40 mouse cellular contexts compared by ENCODE assay signal in genomic region chr17:28940776-28941555, GRCm38 (mm10). TPM values are rescaled to one million over a fixed set of nuclear protein-coding genes. Genes with fewer than 3 reads are reported as not detected.
DNase-seq lines count a peak whose midpoint lies in the region; ATAC-seq and TF ChIP-seq lines count a peak whose summit lies in the region.
"Had no signal": no experiment of that assay in that cellular context is flagged by ENCODE, and none has a peak within 500 bp of the region (broad histone marks: within the 10 kb centered on the region; RNA-seq: fewer than 3 reads in every experiment).

No protein-coding gene starts in this region.

- H3K27me3 ChIP-seq in midbrain, postnatal 0 days (ENCODE audit: insufficient read depth, low read length), result no peaks in the 10 kb centered on the region
- no peaks in the 10 kb centered on the region for H3K27me3 ChIP-seq in midbrain, embryonic 15.5 days (replicated peaks)
- H3K27me3 ChIP-seq: CH12.LX; embryonic facial prominence, embryonic 13.5 days; forebrain, embryonic 15.5 days; hindbrain, embryonic 15.5 days; lung, embryonic 15.5 days had no signal

- H3K36me3 ChIP-seq in midbrain, postnatal 0 days (ENCODE audit: insufficient read depth, low read length), result no peaks in the 10 kb centered on the region
- no peaks in the 10 kb centered on the region for H3K36me3 ChIP-seq in midbrain, embryonic 15.5 days (replicated peaks)
- H3K36me3 ChIP-seq: embryonic facial prominence, embryonic 13.5 days; forebrain, embryonic 10.5 days; forebrain, embryonic 15.5 days; hindbrain, embryonic 15.5 days; lung, embryonic 15.5 days had no signal

- no peak overlapping the region for H3K9ac ChIP-seq in midbrain, postnatal 0 days (replicated peaks; ENCODE audit: low read length, poor library complexity, severe bottlenecking)
- no peak overlapping the region for H3K9ac ChIP-seq in midbrain, embryonic 15.5 days
- H3K9ac ChIP-seq: embryonic facial prominence, embryonic 13.5 days; forebrain, embryonic 15.5 days; hindbrain, embryonic 15.5 days; liver, embryonic 14.5 days; lung, embryonic 15.5 days had no signal

- no peak overlapping the region for H3K27ac ChIP-seq in midbrain, postnatal 0 days (ENCODE audit: low read depth, low read length)
- no peak overlapping the region for H3K27ac ChIP-seq in midbrain, embryonic 15.5 days
- H3K27ac ChIP-seq: embryonic facial prominence, embryonic 13.5 days; forebrain, embryonic 10.5 days; forebrain, embryonic 15.5 days; hindbrain, embryonic 15.5 days; layer of hippocampus, adult 2 months; liver, embryonic 14.5 days; lung, embryonic 15.5 days had no signal

- TF ChIP-seq CTCF in midbrain, postnatal 0 days (IDR thresholded peaks at IDR 0.05), result no peak
- TF ChIP-seq CTCF in brain, embryonic 14.5 days (IDR thresholded peaks at IDR 0.05; ENCODE audit: borderline replicate concordance, extremely low read depth, insufficient read depth, insufficient read length), result no peak

- no peak for ATAC-seq in midbrain, postnatal 0 days (ENCODE audit: low FRiP score)
- no peak for ATAC-seq in midbrain, embryonic 15.5 days (replicated peaks)
- ATAC-seq: forebrain, embryonic 15.5 days had no signal

- 89% methylated on average over 25 of the region's 25 CpGs for WGBS in midbrain, postnatal 0 days
- WGBS in midbrain, embryonic 15.5 days, result 88% methylated on average over 25 of the region's 25 CpGs

- H3K4me3 ChIP-seq in midbrain, postnatal 0 days (ENCODE audit: low read depth, low read length), result no peak overlapping the region
- H3K4me3 ChIP-seq in midbrain, embryonic 15.5 days, result no peak overlapping the region
- H3K4me3 ChIP-seq: embryonic facial prominence, embryonic 13.5 days; forebrain, embryonic 10.5 days; forebrain, embryonic 15.5 days; hindbrain, embryonic 15.5 days; layer of hippocampus, adult 2 months; lung, embryonic 15.5 days had no signal

- H3K4me1 ChIP-seq in midbrain, postnatal 0 days (ENCODE audit: insufficient read depth, low read length), result no peaks in the 10 kb centered on the region
- no peaks in the 10 kb centered on the region for H3K4me1 ChIP-seq in midbrain, embryonic 15.5 days
- H3K4me1 ChIP-seq: embryonic facial prominence, embryonic 13.5 days; forebrain, embryonic 10.5 days; forebrain, embryonic 15.5 days; hindbrain, embryonic 15.5 days; lung, embryonic 15.5 days had no signal

- no peaks in the 10 kb centered on the region for H3K9me3 ChIP-seq in midbrain, postnatal 0 days (ENCODE audit: low read length)
- no peaks in the 10 kb centered on the region for H3K9me3 ChIP-seq in midbrain, embryonic 15.5 days
- H3K9me3 ChIP-seq: forebrain, embryonic 15.5 days; hindbrain, embryonic 15.5 days; lung, embryonic 15.5 days had no signal

- peak; percentile 56 to 66 for DNase-seq in cerebellum, postnatal 14 days
- no peak for DNase-seq in cerebellum, adult 8-10 months
- peak; percentile 73 for DNase-seq in midbrain, postnatal 0 days (ENCODE audit: low spot score)
- peak; percentile 35 for DNase-seq in brain, embryonic 14.5 days (ENCODE audit: low read depth)
- peak; percentile 92 for DNase-seq in retina, postnatal 1 day
- DNase-seq in kidney, adult 9 months, result no peak
- DNase-seq in adrenal gland, adult 18-20 months (ENCODE audit: low spot score in 2 of 2), result no peak
- DNase-seq: adrenal gland, postnatal 10 days; gastrocnemius, postnatal 36 days; heart, adult 18-20 months; heart, postnatal 36 days; kidney, adult 18-20 months; kidney, postnatal 36 days; liver; midbrain, embryonic 14.5 days; right cerebral cortex, postnatal 14 days; thymus, postnatal 14 days had no signal

- no peak overlapping the region for H3K4me2 ChIP-seq in midbrain, postnatal 0 days (ENCODE audit: low read depth, low read length, poor library complexity, severe bottlenecking)
- no peak overlapping the region for H3K4me2 ChIP-seq in midbrain, embryonic 15.5 days
- H3K4me2 ChIP-seq: embryonic facial prominence, embryonic 13.5 days; forebrain, embryonic 15.5 days; heart, embryonic 11.5 days; hindbrain, embryonic 15.5 days; lung, embryonic 15.5 days had no signal

- TF ChIP-seq POLR2A in brain, embryonic 14.5 days (IDR thresholded peaks at IDR 0.05; ENCODE audit: borderline replicate concordance, extremely low read depth, insufficient read depth, insufficient read length, poor library complexity, severe bottlenecking), result no peak

RNA-seq across cellular contexts. Expression of gene Pxt1, which starts 2.7 kb away (rescaled TPM):
- total RNA-seq in midbrain, postnatal 0 days (2014; rRNA removed), result 0.49 TPM in 1 of 2 replicates, not detected in the other
- polyA plus RNA-seq in midbrain, postnatal 0 days (2015; fragmentation: Nextera tagmentation; extraction: Ambion mirVana), result 0.15 TPM in 1 of 2 replicates, not detected in the other
- 0.17 TPM in 1 of 2 replicates, not detected in the other for polyA plus RNA-seq in midbrain, embryonic 15.5 days (2015; fragmentation: Nextera tagmentation; extraction: Ambion mirVana)
- not detected in 2 replicates for polyA plus RNA-seq in brain, embryonic 14.5 days (2012; rRNA removed)
- total RNA-seq in adrenal gland, adult 18-20 months (2021), result not detected
- total RNA-seq: CH12.LX; common myeloid progenitor, adult 5-6 weeks; gastrocnemius, adult 18-20 months; gastrocnemius, postnatal 36 days; heart, adult 18-20 months; layer of hippocampus, adult 2 months; layer of hippocampus, postnatal 14 days; left cerebral cortex, postnatal 10 days; neutrophil, adult 5-6 weeks had no signal
- polyA plus RNA-seq: C2C12; embryonic facial prominence, embryonic 13.5 days; forebrain, embryonic 10.5 days; forebrain, embryonic 15.5 days; frontal cortex, adult 2 months; heart, embryonic 11.5 days; hindbrain, embryonic 15.5 days; intestine, embryonic 14.5 days; limb, embryonic 11.5 days; midbrain, embryonic 14.5 days; neural tube, embryonic 11.5 days; small intestine, adult 2 months; stomach, embryonic 14.5 days; urinary bladder, adult 2 months had no signal

RNA-seq across cellular contexts. Expression of gene Kctd20, which starts 10.8 kb away (rescaled TPM):
- total RNA-seq in midbrain, postnatal 0 days (2014; rRNA removed), result 60.0 and 64.9 TPM in 2 replicates
- polyA plus RNA-seq in midbrain, postnatal 0 days (2015; fragmentation: Nextera tagmentation; extraction: Ambion mirVana), result 63.2 and 63.8 TPM in 2 replicates
- 91.1 and 93.9 TPM in 2 replicates for polyA plus RNA-seq in midbrain, embryonic 15.5 days (2015; fragmentation: Nextera tagmentation; extraction: Ambion mirVana)
- polyA plus RNA-seq in brain, embryonic 14.5 days (2012; rRNA removed), result 73.1 and 75.8 TPM in 2 replicates
- total RNA-seq in adrenal gland, adult 18-20 months (2021), result 10 to 100 TPM; 50.4 to 61.5 TPM

RNA-seq across cellular contexts. Expression of gene 4930539E08Rik, which starts 25.8 kb away (rescaled TPM):
- total RNA-seq in midbrain, postnatal 0 days (2014; rRNA removed), result 9.8 and 32.9 TPM in 2 replicates
- polyA plus RNA-seq in midbrain, postnatal 0 days (2015; fragmentation: Nextera tagmentation; extraction: Ambion mirVana), result 4.3 and 4.5 TPM in 2 replicates
- 1.7 and 2.5 TPM in 2 replicates for polyA plus RNA-seq in midbrain, embryonic 15.5 days (2015; fragmentation: Nextera tagmentation; extraction: Ambion mirVana)
- 0.69 and 0.98 TPM in 2 replicates for polyA plus RNA-seq in brain, embryonic 14.5 days (2012; rRNA removed)
- total RNA-seq in adrenal gland, adult 18-20 months (2021), result not detected
- total RNA-seq: gastrocnemius, adult 18-20 months; gastrocnemius, postnatal 36 days; heart, postnatal 36 days had no signal
- polyA plus RNA-seq: heart, embryonic 11.5 days had no signal

Comparison
In these comparisons a context has a peak if more than half of its experiments do, and no peak if none do; other contexts are left out.
1. DNase-seq: peak in cerebellum, postnatal 14 days (2 of 2), midbrain, postnatal 0 days (single experiment), brain, embryonic 14.5 days (single experiment) and retina, postnatal 1 day (single experiment); none in cerebellum, adult 8-10 months (single experiment), kidney, adult 9 months (single experiment) and adrenal gland, adult 18-20 months (0 of 2).